ENCODE assay signal across 21 mouse cellular contexts in genomic region chr6:119276713-119277112, GRCm38 (mm10). TPM values are rescaled to one million over a fixed set of nuclear protein-coding genes. Genes with fewer than 3 reads are reported as not detected.
"Had no signal": no experiment of that assay in that cellular context is flagged by ENCODE, and none has a peak within 500 bp of the region (broad histone marks: within the 10 kb centered on the region; RNA-seq: fewer than 3 reads in every experiment).

No protein-coding gene starts in this region.

- H3K36me3 ChIP-seq: lung, embryonic 15.5 days; midbrain, embryonic 12.5 days; midbrain, embryonic 15.5 days; neural tube, embryonic 12.5 days had no signal

- H3K4me3 ChIP-seq: lung, embryonic 15.5 days; megakaryocyte, embryonic 14.5 days; midbrain, embryonic 12.5 days; midbrain, embryonic 15.5 days; neural tube, embryonic 12.5 days had no signal

- DNase-seq: liver, postnatal 0 days; lung, adult 2 months; lung, postnatal 14 days; lung, postnatal 36 days; retina, postnatal 1 day; right cerebral cortex, adult 18-20 months; right cerebral cortex, postnatal 25 days; right cerebral cortex, postnatal 4 days; spleen, adult 18-20 months; thymus, adult 18-20 months; thymus, postnatal 14 days; thymus, postnatal 36 days had no signal

- H3K4me2 ChIP-seq: lung, embryonic 15.5 days; midbrain, embryonic 12.5 days; midbrain, embryonic 15.5 days; neural tube, embryonic 12.5 days had no signal

- H3K9ac ChIP-seq: liver, postnatal 0 days; lung, embryonic 15.5 days; midbrain, embryonic 12.5 days; midbrain, embryonic 15.5 days; neural tube, embryonic 12.5 days had no signal

- H3K27ac ChIP-seq: lung, embryonic 15.5 days; macrophage; midbrain, embryonic 12.5 days; midbrain, embryonic 15.5 days; neural tube, embryonic 12.5 days had no signal

- ATAC-seq: liver, postnatal 0 days; lung, postnatal 0 days; midbrain, embryonic 15.5 days had no signal

- H3K4me1 ChIP-seq: lung, embryonic 15.5 days; megakaryocyte, embryonic 14.5 days had no signal

- H3K27me3 ChIP-seq: lung, embryonic 15.5 days; midbrain, embryonic 12.5 days; midbrain, embryonic 15.5 days; neural tube, embryonic 12.5 days had no signal

- H3K9me3 ChIP-seq: lung, embryonic 15.5 days; megakaryocyte, embryonic 14.5 days; midbrain, embryonic 12.5 days; midbrain, embryonic 15.5 days; neural tube, embryonic 12.5 days had no signal

RNA-seq across cellular contexts. Expression of gene Cacna2d4, which starts 40.4 kb away (rescaled TPM):
- polyA plus RNA-seq: macrophage; stomach, embryonic 16.5 days had no signal

RNA-seq across cellular contexts. Expression of gene Lrtm2, which starts 53.9 kb away (rescaled TPM):
- polyA plus RNA-seq: liver, postnatal 0 days; macrophage; small intestine, adult 2 months had no signal
